Mouse (Mus musculus) limb, embryonic 12.5 days (tissue): Measurements from ENCODE around the gene Ndufaf2. TPM values are rescaled to one million over a fixed set of nuclear protein-coding genes. Genes with fewer than 3 reads are reported as not detected.

ENCODE experiments used
- ATAC-seq: fragments of 200-750 bp; cut with Nextera tagmentation; 2 replicates; pipeline ENCODE4 v1.8.0; 2017; ENCODE audit warnings: low read depth, moderate TSS enrichment; ENCODE audit not compliant: insufficient number of reproducible peaks, insufficient read depth, low FRiP score, low TSS enrichment
- H3K27ac ChIP-seq: fragments of 300-500 bp; sonication (generic); 2 replicates; pipeline ENCODE4 v1.5.1; 2016; ENCODE audit warnings: mild to moderate bottlenecking, moderate library complexity
- H3K27me3 ChIP-seq: fragments of 300-500 bp; sonication (generic); 2 replicates; pipeline ENCODE4 v1.6.1; 2016; ENCODE audit warnings: mild to moderate bottlenecking, moderate library complexity
- H3K36me3 ChIP-seq: fragments of 300-500 bp; sonication (generic); 2 replicates; pipeline ENCODE4 v1.6.1; 2016; ENCODE audit warnings: mild to moderate bottlenecking, moderate library complexity
- H3K4me1 ChIP-seq: fragments of 300-500 bp; sonication (generic); replicated peaks from 2 replicates; pipeline ENCODE4 v1.6.1; 2016
- H3K4me2 ChIP-seq: fragments of 300-500 bp; sonication (generic); 2 replicates; pipeline ENCODE4 v1.6.1; 2016; ENCODE audit warnings: mild to moderate bottlenecking, moderate library complexity
- H3K4me3 ChIP-seq: fragments of 300-500 bp; sonication (generic); replicated peaks from 2 replicates; pipeline ENCODE4 v1.5.1; 2016; ENCODE audit warnings: mild to moderate bottlenecking
- H3K9ac ChIP-seq: fragments of 300-500 bp; sonication (generic); replicated peaks from 2 replicates; pipeline ENCODE4 v1.6.1; 2016; ENCODE audit warnings: mild to moderate bottlenecking, moderate library complexity
- H3K9me3 ChIP-seq: fragments of 300-500 bp; sonication (generic); 2 replicates; pipeline ENCODE4 v1.6.1; 2016; ENCODE audit warnings: mild to moderate bottlenecking, moderate library complexity
- WGBS: fragments of 180-500 bp; shearing (Covaris S2); methylation state at CpG from one replicate; pipeline ENCODE4 v1.1.7; 2016; 5-methylcytosine and 5-hydroxymethylcytosine counted together
- polyA plus RNA-seq: library from polyadenylated mRNA; unstranded; fragments of >200 nt; fragmentation: Nextera tagmentation; extraction: Ambion mirVana; gene quantifications from 2 replicates; pipeline ENCODE4 v1.2.1, GENCODE M21; 2016

Ndufaf2 gene
- polyA plus RNA-seq, 1 experiment from 2014 or later = 98.5 TPM

GRCm38 (mm10) chr13:108119411-108120310, 38.8 kb downstream of the Ndufaf2 start:
- H3K36me3 ChIP-seq = no peaks in the 10 kb centered on the region
- H3K4me2 ChIP-seq = no peak overlapping the region
- 84% methylated on average over 9 of the region's 9 CpGs for WGBS
- H3K4me3 ChIP-seq = no peak overlapping the region
- no peaks in the 10 kb centered on the region for H3K9me3 ChIP-seq
- ATAC-seq = no peak
- H3K4me1 ChIP-seq = peaks cover 13% of the 10 kb centered on the region
- H3K27ac ChIP-seq = no peak overlapping the region
- H3K27me3 ChIP-seq = no peaks in the 10 kb centered on the region
- H3K9ac ChIP-seq = no peak overlapping the region

- Histone ChIP-seq H3K36me3 (no peaks in the 10 kb centered on the region), H3K4me3 (no peak overlapping the region), H3K4me2 (no peak overlapping the region), H3K9me3 (no peaks in the 10 kb centered on the region), H3K27me3 (no peaks in the 10 kb centered on the region), H3K4me1 (peaks cover 5% of the 10 kb centered on the region), H3K9ac (no peak overlapping the region), H3K27ac (no peak overlapping the region)
- ATAC-seq = no peak
- 65% methylated on average over 1 of the region's 1 CpGs for WGBS
These were observed 40.2 kb downstream of the Ndufaf2 start for GRCm38 (mm10) chr13:108118188-108118587.

GRCm38 (mm10) chr13:108117654-108118053, 40.8 kb downstream of the Ndufaf2 start:
- no peaks in the 10 kb centered on the region for H3K9me3 ChIP-seq
- no peak overlapping the region for H3K4me2 ChIP-seq
- H3K27me3 ChIP-seq = no peaks in the 10 kb centered on the region
- H3K36me3 ChIP-seq = no peaks in the 10 kb centered on the region
- H3K4me1 ChIP-seq = peaks cover 1% of the 10 kb centered on the region; the same call in 1 of the 2 replicates
- H3K9ac ChIP-seq = no peak overlapping the region
- no peak overlapping the region for H3K27ac ChIP-seq
- no peak overlapping the region for H3K4me3 ChIP-seq
- 0 out of 2 replicates have a peak, but pooled peaks have one; percentile 59 for ATAC-seq

GRCm38 (mm10) chr13:108114257-108114656, 44.2 kb downstream of the Ndufaf2 start:
- no peak for ATAC-seq
- no peak overlapping the region for H3K27ac ChIP-seq
- H3K4me1 ChIP-seq = no peaks in the 10 kb centered on the region
- H3K4me3 ChIP-seq = no peak overlapping the region
- no peak overlapping the region for H3K9ac ChIP-seq
- H3K27me3 ChIP-seq = no peaks in the 10 kb centered on the region
- 73% methylated on average over 3 of the region's 3 CpGs for WGBS
- H3K9me3 ChIP-seq = no peaks in the 10 kb centered on the region
- H3K36me3 ChIP-seq = no peaks in the 10 kb centered on the region
- no peak overlapping the region for H3K4me2 ChIP-seq

- Histone ChIP-seq H3K9ac (no peak overlapping the region), H3K9me3 (no peaks in the 10 kb centered on the region), H3K4me2 (no peak overlapping the region), H3K27me3 (no peaks in the 10 kb centered on the region), H3K36me3 (no peaks in the 10 kb centered on the region), H3K4me3 (no peak overlapping the region), H3K27ac (no peak overlapping the region), H3K4me1 (no peaks in the 10 kb centered on the region)
- no peak for ATAC-seq
- WGBS = 91% methylated on average over 5 of the region's 5 CpGs
These were observed 44.9 kb downstream of the Ndufaf2 start for GRCm38 (mm10) chr13:108113536-108113935.

GRCm38 (mm10) chr13:108110929-108111328, 47.5 kb downstream of the Ndufaf2 start:
- no peak overlapping the region for H3K27ac ChIP-seq
- H3K9ac ChIP-seq = no peak overlapping the region
- no peak for ATAC-seq
- H3K4me2 ChIP-seq = no peak overlapping the region
- H3K27me3 ChIP-seq = no peaks in the 10 kb centered on the region
- H3K36me3 ChIP-seq = no peaks in the 10 kb centered on the region
- H3K9me3 ChIP-seq = no peaks in the 10 kb centered on the region
- H3K4me1 ChIP-seq = 0 out of 2 replicates have a peak, but pooled peaks cover 3% of the 10 kb centered on the region
- no peak overlapping the region for H3K4me3 ChIP-seq
- WGBS = 88% methylated on average over 6 of the region's 6 CpGs

- Histone ChIP-seq H3K4me1 (peaks cover 5% of the 10 kb centered on the region), H3K9me3 (no peaks in the 10 kb centered on the region), H3K9ac (no peak overlapping the region), H3K4me3 (no peak overlapping the region), H3K27ac (no peak overlapping the region), H3K4me2 (no peak overlapping the region), H3K27me3 (no peaks in the 10 kb centered on the region), H3K36me3 (no peaks in the 10 kb centered on the region)
- no peak for ATAC-seq
- WGBS = 25% methylated on average over 2 of the region's 2 CpGs
These were observed 57.7 kb downstream of the Ndufaf2 start for GRCm38 (mm10) chr13:108100700-108101099.

- H3K36me3 ChIP-seq = no peaks in the 10 kb centered on the region
- no peaks in the 10 kb centered on the region for H3K27me3 ChIP-seq
- peak; percentile 37; the same call in 1 of the 2 replicates for ATAC-seq
- H3K9me3 ChIP-seq = no peaks in the 10 kb centered on the region
- WGBS = 60% methylated on average over 7 of the region's 7 CpGs
- no peak overlapping the region for H3K4me2 ChIP-seq
- H3K4me3 ChIP-seq = no peak overlapping the region
- no peak overlapping the region for H3K27ac ChIP-seq
- no peak overlapping the region for H3K9ac ChIP-seq
- peaks cover 5% of the 10 kb centered on the region for H3K4me1 ChIP-seq
These were observed 62.0 kb downstream of the Ndufaf2 start for GRCm38 (mm10) chr13:108096446-108096845.

GRCm38 (mm10) chr13:108095617-108096016, 62.8 kb downstream of the Ndufaf2 start:
- no peak overlapping the region for H3K4me3 ChIP-seq
- no peaks in the 10 kb centered on the region for H3K9me3 ChIP-seq
- no peak for ATAC-seq
- no peak overlapping the region for H3K9ac ChIP-seq
- H3K4me1 ChIP-seq = peaks cover 5% of the 10 kb centered on the region
- WGBS = 89% methylated on average over 7 of the region's 7 CpGs
- no peaks in the 10 kb centered on the region for H3K27me3 ChIP-seq
- no peaks in the 10 kb centered on the region for H3K36me3 ChIP-seq
- no peak overlapping the region for H3K4me2 ChIP-seq
- H3K27ac ChIP-seq = no peak overlapping the region

- no peak for ATAC-seq
- Histone ChIP-seq H3K27ac (no peak overlapping the region), H3K36me3 (0 out of 2 replicates have a peak, but pooled peaks cover 3% of the 10 kb centered on the region), H3K4me2 (no peak overlapping the region), H3K4me3 (no peak overlapping the region), H3K9me3 (no peaks in the 10 kb centered on the region), H3K27me3 (no peaks in the 10 kb centered on the region), H3K4me1 (peaks cover 5% of the 10 kb centered on the region), H3K9ac (no peak overlapping the region)
- WGBS = 90% methylated on average over 5 of the region's 5 CpGs
These were observed 63.7 kb downstream of the Ndufaf2 start for GRCm38 (mm10) chr13:108094681-108095080.

GRCm38 (mm10) chr13:108092290-108092689, 66.1 kb downstream of the Ndufaf2 start:
- no peak for ATAC-seq
- Histone ChIP-seq H3K4me1 (peaks cover 5% of the 10 kb centered on the region), H3K27me3 (no peaks in the 10 kb centered on the region), H3K9ac (no peak overlapping the region), H3K4me2 (no peak overlapping the region), H3K4me3 (no peak overlapping the region), H3K36me3 (0 out of 2 replicates have a peak, but pooled peaks cover 3% of the 10 kb centered on the region), H3K9me3 (no peaks in the 10 kb centered on the region), H3K27ac (no peak overlapping the region)
- 95% methylated on average over 7 of the region's 7 CpGs for WGBS
